Mouse (Mus musculus): ENCODE results near the gene Elmsan1.

The Elmsan1 gene

GRCm38 (mm10) chr12:84217111-84217507, 1.6 kb downstream of the Elmsan1 start:
- in situ Hi-C loops (cut with MboI, MseI), result loop anchor here (10.0 kb wide), 1 partner anchor 532 kb away; the partner anchor contains the start of gene Psen1

GRCm38 (mm10) chr12:84215758-84216440, 2.8 kb downstream of the Elmsan1 start:
- in situ Hi-C loops (cut with MboI, MseI), result loop anchor here (10.0 kb wide), 1 partner anchor 531 kb away; the partner anchor contains the start of gene Psen1

DNA sequence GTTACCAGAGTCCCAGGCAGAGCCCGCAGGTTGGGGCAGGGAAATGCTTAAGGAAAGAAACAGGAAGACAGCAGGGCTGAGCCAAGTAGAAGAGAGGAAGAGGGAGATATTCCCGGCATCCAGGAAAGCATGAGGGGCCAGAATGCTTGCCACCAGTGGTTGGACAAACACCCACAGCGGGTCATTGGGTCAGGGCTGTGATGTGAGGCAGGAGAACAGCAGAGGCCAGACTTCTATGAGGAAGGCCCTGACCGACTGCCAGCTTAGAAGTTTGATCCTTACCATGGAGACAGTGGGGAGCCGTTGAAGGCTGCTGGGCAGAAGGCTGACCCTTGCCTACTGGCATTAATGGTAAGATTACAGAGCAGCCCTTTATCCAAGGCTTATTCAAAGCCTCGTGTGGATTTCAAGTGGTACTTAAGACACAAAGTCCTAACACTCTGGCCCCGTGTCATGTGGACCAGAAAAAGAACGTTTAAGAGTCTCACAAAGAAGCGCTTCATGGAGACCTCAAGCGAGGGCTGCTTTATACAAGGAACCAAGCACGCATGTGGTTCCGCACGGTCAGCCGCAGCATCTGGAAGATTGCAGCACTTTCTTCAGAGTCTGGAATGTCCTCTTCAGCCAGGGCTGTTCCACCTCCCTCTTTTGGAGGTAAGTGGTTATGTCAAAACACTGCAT, 4.0 kb downstream of the Elmsan1 start:
- in situ Hi-C loops (cut with MboI, MseI), result loop anchor here (10.0 kb wide), 1 partner anchor 530 kb away; the partner anchor contains the start of gene Psen1

DNA sequence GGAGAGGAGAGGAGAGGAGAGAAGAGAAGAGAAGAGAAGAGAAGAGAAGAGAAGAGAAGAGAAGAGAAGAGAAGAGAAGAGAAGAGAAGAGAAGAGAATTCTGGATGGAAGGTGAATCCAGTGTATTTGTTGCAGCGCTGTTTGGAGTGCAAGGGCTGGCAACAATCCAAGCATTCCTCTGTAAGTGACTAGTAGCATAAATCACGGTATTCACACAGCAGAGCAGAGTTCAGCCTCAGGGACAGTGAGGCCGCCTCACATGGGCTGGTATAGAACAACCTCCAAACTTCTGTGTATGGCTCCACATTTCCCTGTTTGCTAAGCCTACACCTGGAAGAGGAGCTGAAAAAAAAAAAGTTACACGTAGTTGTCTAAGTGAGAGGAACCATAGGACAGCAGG, 6.4 kb downstream of the Elmsan1 start:
- in situ Hi-C loops (cut with MboI, MseI), result loop anchor here (10.0 kb wide), 1 partner anchor 527 kb away; the partner anchor contains the start of gene Psen1

- in situ Hi-C loops (cut with MboI, MseI), result loop anchor here (10.0 kb wide), 1 partner anchor 526 kb away; the partner anchor contains the start of gene Psen1
These were observed 7.6 kb downstream of the Elmsan1 start for GRCm38 (mm10) chr12:84211021-84211538.

DNA sequence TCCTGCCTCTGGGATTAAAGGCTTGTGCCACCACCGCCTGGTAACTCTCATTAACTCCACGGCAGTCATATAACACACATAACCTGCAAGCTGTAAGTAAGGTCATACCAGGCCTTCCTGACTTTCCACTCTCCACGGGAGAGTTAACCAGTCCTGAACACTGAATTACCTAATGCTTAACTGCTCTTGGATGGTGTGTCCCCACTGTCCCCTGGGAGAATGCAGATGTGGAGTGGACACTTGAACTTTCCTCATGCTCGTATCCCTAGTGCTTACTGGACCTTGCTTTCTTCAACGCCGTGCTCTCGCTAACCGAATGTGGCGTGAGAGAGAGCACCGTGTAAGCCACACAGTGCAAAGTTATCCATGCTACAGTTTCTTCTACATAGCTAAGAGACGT, 8.4 kb downstream of the Elmsan1 start:
- in situ Hi-C loops (cut with MboI, MseI), result loop anchor here (10.0 kb wide), 1 partner anchor 525 kb away; the partner anchor contains the start of gene Psen1

DNA sequence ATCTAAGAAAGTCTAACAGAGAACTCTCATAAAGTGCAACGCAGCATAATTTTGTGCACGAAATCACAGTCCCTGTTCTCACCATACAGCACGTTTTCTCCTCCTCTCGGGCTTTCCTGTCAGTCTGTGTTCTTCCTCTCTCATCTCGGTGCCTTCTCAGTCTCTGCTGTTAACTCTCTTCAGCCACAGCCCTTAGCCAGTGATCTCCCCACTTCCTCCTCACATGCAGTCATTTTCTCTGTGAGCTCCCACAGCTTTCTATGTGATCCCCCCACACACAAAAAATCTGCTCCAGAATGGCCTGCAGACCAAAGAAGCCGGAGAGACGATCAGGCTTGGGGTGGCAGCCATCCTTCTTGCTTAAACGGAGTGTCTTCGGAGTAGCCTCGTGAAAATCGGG, 9.6 kb downstream of the Elmsan1 start:
- in situ Hi-C loops (cut with MboI, MseI), result no loop called here

DNA sequence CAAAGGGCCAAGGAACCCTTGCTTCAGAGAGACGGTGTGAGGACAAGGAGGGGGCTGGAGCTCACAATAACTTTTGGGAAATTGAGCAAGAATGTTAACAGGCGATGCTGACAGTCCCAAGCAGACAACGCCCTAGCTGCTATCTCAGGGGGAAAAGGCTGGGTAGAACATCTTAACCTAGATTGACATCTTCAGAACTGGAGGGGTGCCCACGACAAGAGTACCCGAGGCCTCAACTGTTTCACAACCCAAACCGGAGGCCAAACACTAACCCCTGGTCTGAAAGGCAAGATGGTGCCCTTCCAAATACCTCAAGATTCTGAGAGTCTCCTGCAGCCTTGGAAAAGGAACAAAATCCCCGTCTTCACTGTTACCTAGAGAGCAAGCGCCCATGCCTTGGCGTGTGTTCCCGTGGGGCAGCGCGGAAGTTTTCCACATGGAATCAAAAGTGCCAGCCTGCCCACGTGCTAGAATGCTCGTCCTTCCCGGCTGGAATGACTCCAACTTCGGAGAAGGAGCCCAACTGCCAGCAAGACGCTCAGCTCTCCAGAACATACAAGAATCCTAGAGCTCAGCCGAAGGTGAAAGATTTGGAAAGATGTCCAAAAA, 11.4 kb downstream of the Elmsan1 start:
- in situ Hi-C loops (cut with MboI, MseI), result no loop called here

- in situ Hi-C loops (cut with MboI, MseI), result no loop called here
These were observed 12.2 kb downstream of the Elmsan1 start for GRCm38 (mm10) chr12:84206525-84206924.

- in situ Hi-C loops (cut with MboI, MseI), result no loop called here
These were observed 13.0 kb downstream of the Elmsan1 start for GRCm38 (mm10) chr12:84205659-84206185.

DNA sequence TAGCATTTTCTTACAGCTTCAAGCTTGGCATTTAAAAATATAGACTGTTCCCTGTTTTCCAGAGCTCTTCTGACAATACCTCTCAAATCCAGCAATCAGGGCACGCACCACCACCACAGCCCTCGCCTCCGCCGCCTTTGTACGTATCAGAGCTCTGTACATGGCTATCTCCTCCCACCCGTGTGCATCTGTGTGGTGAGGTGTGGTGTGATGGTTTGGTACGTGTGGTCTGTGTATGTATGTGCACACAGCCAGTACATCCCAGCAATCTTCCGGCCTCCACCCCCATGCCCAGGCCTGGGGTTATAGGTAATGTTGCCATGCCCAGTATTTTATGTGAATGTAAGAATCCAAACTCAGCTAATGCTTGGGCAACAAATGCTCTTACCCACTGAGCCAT, 14.0 kb downstream of the Elmsan1 start:
- in situ Hi-C loops (cut with MboI, MseI), result no loop called here

GRCm38 (mm10) chr12:84203778-84204216, 14.9 kb downstream of the Elmsan1 start:
- in situ Hi-C loops (cut with MboI, MseI), result no loop called here

- in situ Hi-C loops (cut with MboI, MseI), result no loop called here
These were observed 15.4 kb downstream of the Elmsan1 start for GRCm38 (mm10) chr12:84203170-84203777.

GRCm38 (mm10) chr12:84202561-84202960, 16.1 kb downstream of the Elmsan1 start:
- in situ Hi-C loops (cut with MboI, MseI), result no loop called here

DNA sequence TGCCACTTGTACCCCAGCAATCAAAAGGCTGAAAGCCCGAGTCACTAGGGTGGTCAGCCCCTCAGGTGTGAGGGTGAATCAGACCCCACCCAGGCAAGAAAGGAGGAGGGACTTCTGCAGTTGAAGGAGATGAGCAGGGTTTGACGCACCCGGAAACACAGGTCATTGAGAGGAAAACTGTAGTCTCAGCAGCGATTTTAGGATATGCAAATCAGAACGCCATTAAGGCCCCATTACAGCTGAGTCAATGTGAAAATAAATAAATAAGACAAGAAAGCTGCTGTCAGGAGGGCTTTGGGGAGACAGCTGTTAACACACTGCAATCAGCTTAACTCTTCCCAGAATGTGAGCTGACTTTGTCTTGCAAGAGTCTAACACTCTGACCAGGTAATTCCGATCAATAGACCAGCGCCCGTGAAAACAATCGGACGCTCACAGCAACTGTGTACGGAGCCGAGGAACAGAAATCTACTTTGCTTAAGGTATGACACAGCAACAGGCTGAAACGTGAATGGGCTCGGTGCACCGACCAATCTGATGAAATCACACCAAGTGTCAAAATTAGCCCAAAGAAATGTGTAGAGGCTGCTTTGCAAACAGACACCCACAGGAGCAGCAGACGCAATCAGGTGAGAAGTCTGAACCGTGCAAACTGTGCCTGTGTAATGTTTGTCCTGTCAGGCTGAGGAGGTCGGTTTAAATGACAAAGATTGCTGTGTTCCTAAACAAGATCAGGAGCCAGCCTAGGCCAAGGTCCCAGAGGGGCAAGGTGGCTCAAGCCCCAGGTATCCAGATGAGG, 16.8 kb downstream of the Elmsan1 start:
- in situ Hi-C loops (cut with MboI, MseI), result no loop called here

- in situ Hi-C loops (cut with MboI, MseI), result no loop called here
These were observed 17.5 kb downstream of the Elmsan1 start for GRCm38 (mm10) chr12:84201222-84201621.

DNA sequence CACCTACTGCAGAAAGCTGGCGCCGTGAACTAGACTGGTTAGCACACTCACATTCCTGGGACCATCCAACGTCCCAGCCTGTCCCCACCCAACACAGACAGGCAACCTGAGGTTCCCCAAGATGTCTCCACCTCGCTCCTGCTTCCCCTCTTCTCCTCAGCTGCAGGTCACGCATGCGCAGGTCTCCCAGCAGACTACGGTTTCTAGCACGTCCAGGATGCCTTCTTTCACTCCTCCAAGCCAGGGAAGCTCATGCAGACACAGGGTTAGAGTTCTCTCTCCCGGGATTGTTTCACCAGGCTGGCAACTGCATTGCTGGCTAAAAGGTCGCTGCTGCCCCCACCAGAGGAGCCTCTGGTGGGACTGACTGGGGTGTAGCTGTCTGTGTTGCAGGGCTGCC, 19.8 kb downstream of the Elmsan1 start:
- in situ Hi-C loops (cut with MboI, MseI), result loop anchor here (25.0 kb wide), 1 partner anchor 1263 kb away; the partner anchor contains the start of gene Fos

DNA sequence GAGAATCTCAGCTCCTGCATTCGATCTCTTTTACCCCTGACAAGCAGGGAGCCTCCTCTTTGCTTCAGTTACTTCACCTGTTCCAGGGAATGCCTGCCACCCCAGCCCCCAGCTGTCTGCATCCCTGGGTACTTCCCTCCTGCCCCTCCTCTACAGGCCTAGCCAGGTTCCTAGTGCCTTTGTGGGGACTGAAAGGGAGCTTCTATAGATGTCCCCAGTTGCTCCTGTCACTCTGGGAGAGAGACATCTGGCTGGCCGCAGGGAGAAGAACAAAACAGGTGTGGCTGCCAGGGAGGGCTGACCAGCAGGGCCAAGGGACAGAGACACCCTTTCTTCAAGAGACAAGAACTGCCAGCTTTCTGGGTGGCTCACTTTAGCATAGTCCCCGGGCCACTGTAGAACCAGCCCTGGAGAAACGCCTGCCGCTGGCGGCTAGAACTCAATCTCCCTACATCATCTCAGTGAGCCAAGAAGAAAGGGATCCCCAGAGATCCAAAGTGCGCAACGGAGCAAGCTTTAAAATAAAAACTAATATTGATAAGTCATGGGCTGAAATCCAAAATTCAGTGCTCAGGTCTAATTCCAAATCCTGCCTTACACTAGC, 20.5 kb downstream of the Elmsan1 start:
- in situ Hi-C loops (cut with MboI, MseI), result loop anchor here (25.0 kb wide), 1 partner anchor 1264 kb away; the partner anchor contains the start of gene Fos

DNA sequence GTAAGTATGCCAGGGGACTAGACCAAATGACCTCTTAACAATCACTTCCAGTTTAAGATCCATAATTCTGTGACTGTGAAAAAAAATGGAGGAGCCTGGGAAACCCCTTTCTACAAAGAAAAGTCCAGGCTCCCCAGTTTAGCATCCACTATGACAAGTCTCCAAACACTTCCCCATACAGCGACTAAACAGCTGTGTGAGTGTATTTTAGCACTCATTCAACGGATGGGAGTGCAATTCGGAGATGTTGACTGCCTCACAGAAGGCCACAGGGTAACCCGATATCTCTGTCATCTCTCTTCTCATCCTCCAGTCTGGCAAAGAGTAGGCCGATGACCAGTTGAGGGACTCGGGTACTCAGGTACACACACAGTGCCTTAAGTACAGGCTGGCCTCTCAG, 23.5 kb downstream of the Elmsan1 start:
- in situ Hi-C loops (cut with MboI, MseI), result loop anchor here (25.0 kb wide), 1 partner anchor 1267 kb away; the partner anchor contains the start of gene Fos

All from T-helper 2 cell (primary cell).